Mouse (Mus musculus) C3H10T1/2 (cell line): ENCODE data around the gene Slamf7. TPM values are rescaled to one million over a fixed set of nuclear protein-coding genes. Genes with fewer than 3 reads are reported as not detected.

Experiments
- polyA plus RNA-seq, 2 experiments: library from polyadenylated mRNA; unstranded; fragments of >200 nt; fragmentation: generic; extraction: Trizol; gene quantifications; one replicate each; pipeline ENCODE4 v1.2.1; 2012; ENCODE audit warnings: missing spikeins in 2 of 2

Slamf7 gene
- polyA plus RNA-seq = not detected

GRCm38 (mm10) chr1:171652734-171653133 is at the start of gene Slamf7:
Gene Slamf7, minus strand, starts transcription at chr1:171653035.

GRCm38 (mm10) chr1:171681531-171682299 is 28.9 kb upstream of the Slamf7 start, which contains the start of gene Cd48:
Gene Cd48, plus strand, starts transcription at chr1:171682009.

GRCm38 (mm10) chr1:171607176-171607575 is 45.7 kb downstream of the Slamf7 start, which contains the start of gene Ly9:
Gene Ly9, minus strand, starts transcription at chr1:171607410.

Other genes starting within 250 kb of the Slamf7 start
- gene Usf1, start 241.7 kb downstream of the Slamf7 start, polyA plus RNA-seq = 10 to 100 TPM; 23.4 to 86.2 TPM
- gene Tstd1, start 234.2 kb downstream of the Slamf7 start, polyA plus RNA-seq = 1 to 10 TPM in 1 of 2 experiments, under 1 TPM in 1; 0.16 to 2.5 TPM
- under 1 TPM in 1 of 2 experiments, not detected in 1; 0.13 TPM for gene F11r, start 215.5 kb downstream of the Slamf7 start, polyA plus RNA-seq
- 1 to 10 TPM in 1 of 2 experiments, under 1 TPM in 1; 0.81 to 6.3 TPM for gene Alyref2, start 149.6 kb downstream of the Slamf7 start, polyA plus RNA-seq
- not detected for gene Itln1, start 117.7 kb downstream of the Slamf7 start, polyA plus RNA-seq
- gene Cd244a, start 93.8 kb downstream of the Slamf7 start, polyA plus RNA-seq = not detected
- not detected for gene Ly9, start 45.6 kb downstream of the Slamf7 start, polyA plus RNA-seq
- under 1 TPM in 1 of 2 experiments, not detected in 1; 0.15 TPM for gene Cd48, start 29.0 kb upstream of the Slamf7 start, polyA plus RNA-seq
- under 1 TPM in 1 of 2 experiments, not detected in 1; 0.04 TPM for gene Slamf1, start 114.1 kb upstream of the Slamf7 start, polyA plus RNA-seq
- gene Cd84, start 186.7 kb upstream of the Slamf7 start, polyA plus RNA-seq = not detected
- gene Gm10521, start 242.6 kb upstream of the Slamf7 start, polyA plus RNA-seq = not detected